Mouse (Mus musculus) cerebellum, adult 8-10 months (tissue): Measurements from ENCODE around the gene Ccdc93.

Source experiments
- DNase-seq: peaks from one replicate; pipeline ENCODE4 v3.0.0; 2022

Ccdc93 gene

GRCm38 (mm10) chr1:121527061-121527460, 96.2 kb downstream of the Ccdc93 start:
- DNase-seq, result no peak

- no peak for DNase-seq
Observed at GRCm38 (mm10) chr1:121527600-121528398, 97.0 kb downstream of the Ccdc93 start.

- no peak for DNase-seq
Observed at GRCm38 (mm10) chr1:121528399-121528720, 97.5 kb downstream of the Ccdc93 start, which contains the start of gene Htr5b. TSS of gene Htr5b (minus strand) at chr1:121528465.

GRCm38 (mm10) chr1:121529286-121529685, 98.4 kb downstream of the Ccdc93 start:
- DNase-seq, result no peak

- no peak for DNase-seq
Observed at GRCm38 (mm10) chr1:121531439-121531838, 100.6 kb downstream of the Ccdc93 start.

GRCm38 (mm10) chr1:121540361-121540760, 109.5 kb downstream of the Ccdc93 start:
- no peak for DNase-seq

- DNase-seq, result no peak
Observed at GRCm38 (mm10) chr1:121546844-121547243, 116.0 kb downstream of the Ccdc93 start.

- no peak for DNase-seq
Observed at GRCm38 (mm10) chr1:121548667-121549066, 117.8 kb downstream of the Ccdc93 start.

- DNase-seq, result no peak
Observed at GRCm38 (mm10) chr1:121549456-121549855, 118.6 kb downstream of the Ccdc93 start.

GRCm38 (mm10) chr1:121550801-121551456, 120.1 kb downstream of the Ccdc93 start:
- no peak for DNase-seq

GRCm38 (mm10) chr1:121551457-121551835, 120.6 kb downstream of the Ccdc93 start:
- no peak for DNase-seq
